Mouse (Mus musculus) brain, embryonic 14.5 days (tissue): ENCODE data around the gene Aftph.
A peak's percentile ranks its signal among the peaks of the same experiment; 100 is the strongest.

Experiments used
- CTCF ChIP-seq: fragments of 200-500 bp; IDR thresholded peaks from 2 replicates; pipeline ENCODE4 v1.5.1; 2012; ENCODE audit warnings: inconsistent platforms, mild to moderate bottlenecking, moderate library complexity, borderline replicate concordance; ENCODE audit not compliant: insufficient read depth, insufficient read length; ENCODE audit errors: extremely low read depth
- POLR2A ChIP-seq: fragments of 200-500 bp; IDR thresholded peaks from 2 replicates; pipeline ENCODE4 v1.6.1; 2012; ENCODE audit warnings: mild to moderate bottlenecking, inconsistent platforms, borderline replicate concordance; ENCODE audit not compliant: poor library complexity, insufficient read depth, insufficient read length, severe bottlenecking; ENCODE audit errors: extremely low read depth

DNA sequence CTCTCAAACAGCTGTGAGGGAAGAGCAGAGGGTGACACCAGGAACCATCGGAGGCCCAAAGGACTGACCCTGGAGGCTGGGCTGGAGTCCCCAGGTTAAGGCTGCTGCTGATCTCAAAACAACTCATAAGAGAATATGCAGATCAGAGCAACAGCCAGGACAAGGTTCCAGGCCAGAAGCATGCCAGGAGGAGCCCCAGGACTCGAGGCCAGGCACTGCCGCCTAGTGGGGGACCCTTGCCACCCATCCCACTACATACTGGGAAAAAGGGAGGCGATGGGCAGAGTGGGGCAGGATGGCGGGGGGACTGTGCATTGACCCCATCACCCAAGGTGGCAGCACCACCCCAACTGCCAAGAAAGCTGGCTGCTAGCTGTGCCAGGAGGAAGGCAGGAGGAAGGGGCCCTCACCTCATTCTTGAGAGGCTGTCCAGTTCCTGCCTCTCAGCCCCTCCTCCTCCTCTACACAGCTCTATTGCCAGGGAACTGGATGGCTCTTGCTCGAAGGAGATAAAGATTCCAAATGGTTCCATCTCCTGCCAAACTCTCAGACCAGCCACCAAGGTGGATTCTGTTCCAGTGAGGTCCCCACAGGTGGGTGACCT, 69.5 kb downstream of the Aftph start:
- TF ChIP-seq POLR2A (no peak), CTCF (peak; percentile 54; the same call in 1 of the 2 replicates)
